Mouse (Mus musculus) liver, adult 2 months (tissue): ENCODE results near the gene Inpp5k. TPM values are rescaled to one million over a fixed set of nuclear protein-coding genes. Genes with fewer than 3 reads are reported as not detected.

Experiments used
- DNase-seq: peaks from one replicate; pipeline ENCODE4 v3.0.0-alpha.2; 2011; ENCODE audit warnings: low read depth, low spot score; ENCODE audit errors: extremely low read depth
- H3K27ac ChIP-seq: fragments of 200-500 bp; replicated peaks from 2 replicates; pipeline ENCODE4 v1.5.1; 2012; ENCODE audit warnings: low read depth, mild to moderate bottlenecking, control low read depth, inconsistent platforms, low read length; ENCODE audit not compliant: insufficient read depth
- H3K27me3 ChIP-seq: fragments of 200-500 bp; 2 replicates; pipeline ENCODE4 v1.6.1; 2012; ENCODE audit warnings: mild to moderate bottlenecking, moderate library complexity, low read length, inconsistent platforms; ENCODE audit not compliant: control insufficient read depth, insufficient read depth
- H3K36me3 ChIP-seq: fragments of 200-500 bp; 2 replicates; pipeline ENCODE4 v1.6.1; 2012; ENCODE audit warnings: low read length, inconsistent platforms; ENCODE audit not compliant: control insufficient read depth, insufficient read depth
- H3K4me1 ChIP-seq: fragments of 200-500 bp; 2 replicates; pipeline ENCODE4 v1.6.1; 2011; ENCODE audit warnings: low read length; ENCODE audit not compliant: control insufficient read depth, insufficient read depth
- H3K4me3 ChIP-seq: fragments of 200-500 bp; 2 replicates; pipeline ENCODE4 v1.5.1; 2011; ENCODE audit warnings: low read depth, mild to moderate bottlenecking, control low read depth, low read length, moderate library complexity; ENCODE audit not compliant: insufficient read depth
- H3K79me2 ChIP-seq: fragments of 200-500 bp; 2 replicates; pipeline ENCODE4 v1.6.1; 2012; ENCODE audit warnings: inconsistent platforms, mild to moderate bottlenecking, low read length, moderate library complexity; ENCODE audit not compliant: control insufficient read depth, insufficient read depth
- H3K9ac ChIP-seq: fragments of 200-500 bp; 2 replicates; pipeline ENCODE4 v1.6.1; 2012; ENCODE audit warnings: low read depth, mild to moderate bottlenecking, control low read depth, inconsistent platforms, low read length
- CTCF ChIP-seq: fragments of 200-500 bp; IDR thresholded peaks from 2 replicates; pipeline ENCODE4 v1.5.1; 2011; ENCODE audit warnings: low read depth, low read length, control low read depth
- POLR2A ChIP-seq: fragments of 200-500 bp; IDR thresholded peaks from 2 replicates; pipeline ENCODE4 v1.6.1; 2011; ENCODE audit warnings: low read length, control low read depth; ENCODE audit not compliant: insufficient read depth; ENCODE audit errors: extremely low read depth
- WGBS: fragments of 180-500 bp; shearing (Covaris S2); methylation state at CpG from one replicate; pipeline ENCODE4 v1.1.7; 2018; 5-methylcytosine and 5-hydroxymethylcytosine counted together
- polyA plus RNA-seq: library from polyadenylated mRNA; depleted of rRNA; stranded (reverse); fragments of >200 nt; gene quantifications from 2 replicates; pipeline ENCODE4 v1.2.3, GENCODE M21; 2012; rRNA removed
- total RNA-seq: library from RNA; depleted of rRNA; stranded (reverse); fragments of >200 nt; gene quantifications from 2 replicates; pipeline ENCODE4 v1.2.3, GENCODE M21; 2014; rRNA removed

Inpp5k gene
- total RNA-seq, result 12.3 and 13.4 TPM in 2 replicates
- polyA plus RNA-seq, result 12.2 and 17.2 TPM in 2 replicates

DNA sequence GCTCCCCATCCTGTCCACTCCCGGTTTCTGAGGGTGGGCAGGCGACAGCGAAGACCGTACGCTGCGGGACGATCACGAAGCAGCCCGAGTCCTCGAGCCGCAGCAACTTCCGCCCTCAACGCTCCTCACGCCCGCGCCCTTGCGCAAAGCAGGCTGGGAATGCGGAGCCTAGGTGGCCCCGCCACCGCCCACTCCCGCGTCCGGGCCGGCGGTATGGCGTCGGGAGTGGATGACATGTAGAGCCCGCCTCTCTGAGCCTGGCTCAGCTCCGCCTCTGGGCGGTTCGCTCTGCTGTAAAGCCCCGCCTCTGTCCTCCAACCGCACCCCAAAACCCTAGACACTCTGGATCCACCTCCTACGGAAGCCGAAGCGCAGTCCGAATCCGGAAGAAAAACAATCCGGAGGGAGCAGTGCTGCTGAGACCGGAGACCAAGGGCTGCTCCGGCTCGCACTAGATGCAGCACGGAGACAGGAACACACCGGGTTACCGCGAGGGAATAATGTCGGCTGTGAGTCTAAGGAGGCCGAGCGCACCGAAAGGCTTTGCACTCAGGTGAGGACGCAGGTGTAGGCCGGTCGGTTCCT lies at the start of gene Inpp5k:
Gene Inpp5k (plus strand): TSS at position 344 of the 585 bp plus-strand sequence.
- H3K27me3 ChIP-seq, result no peaks in the 10 kb centered on the region
- H3K79me2 ChIP-seq, result peaks cover 3% of the 10 kb centered on the region; the same call in 1 of the 2 replicates
- H3K4me1 ChIP-seq, result peaks cover 3% of the 10 kb centered on the region; the same call in 1 of the 2 replicates
- peak within 1 kb of the TSS; percentile 72 for H3K4me3 ChIP-seq
- TF ChIP-seq POLR2A (peak; percentile 73), CTCF (no peak)
- 1% methylated on average over 53 of the region's 53 CpGs for WGBS
- peak; percentile 94 for DNase-seq
- peak within 1 kb of the TSS; percentile 19 for H3K27ac ChIP-seq
- H3K9ac ChIP-seq, result peak within 1 kb of the TSS; percentile 76
- peaks cover 9% of the 10 kb centered on the region; the same call in 1 of the 2 replicates for H3K36me3 ChIP-seq

- 94% methylated on average over 7 of the region's 7 CpGs for WGBS
- no peaks in the 10 kb centered on the region for H3K79me2 ChIP-seq
- H3K27me3 ChIP-seq, result no peaks in the 10 kb centered on the region
- H3K4me1 ChIP-seq, result peaks cover 2% of the 10 kb centered on the region; the same call in 1 of the 2 replicates
- H3K27ac ChIP-seq, result no peak overlapping the region
- H3K36me3 ChIP-seq, result no peaks in the 10 kb centered on the region
- H3K9ac ChIP-seq, result no peak overlapping the region
- TF ChIP-seq POLR2A (no peak), CTCF (no peak)
- H3K4me3 ChIP-seq, result no peak overlapping the region
- DNase-seq, result no peak
These were observed 49.2 kb upstream of the Inpp5k start for GRCm38 (mm10) chr11:75581495-75582149.

DNA sequence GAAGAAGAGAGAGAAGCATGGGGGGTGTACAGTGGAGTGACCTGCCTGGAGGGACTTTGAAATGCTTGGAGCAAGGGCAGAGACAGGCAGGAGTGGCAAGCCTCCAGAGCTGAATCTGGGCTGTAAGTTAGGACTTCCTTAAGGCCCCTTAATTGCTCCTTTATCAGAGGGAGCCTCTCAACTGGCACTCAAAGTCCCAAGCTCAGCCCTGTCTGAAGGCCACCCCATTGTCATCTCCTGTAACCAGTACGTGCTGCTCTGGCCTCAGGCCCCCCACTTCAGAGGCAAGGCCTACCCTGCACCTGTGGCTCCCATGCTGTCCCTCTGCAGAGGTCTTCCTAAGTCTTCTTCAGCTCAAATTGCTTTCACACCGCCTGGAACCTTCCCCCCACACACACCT lies 47.3 kb upstream of the Inpp5k start:
- WGBS, result 91% methylated on average over 2 of the region's 2 CpGs
- no peak overlapping the region for H3K9ac ChIP-seq
- no peaks in the 10 kb centered on the region for H3K27me3 ChIP-seq
- H3K4me1 ChIP-seq, result peaks cover 3% of the 10 kb centered on the region; the same call in 1 of the 2 replicates
- H3K4me3 ChIP-seq, result no peak overlapping the region
- H3K79me2 ChIP-seq, result peaks cover 5% of the 10 kb centered on the region; the same call in 1 of the 2 replicates
- no peaks in the 10 kb centered on the region for H3K36me3 ChIP-seq
- no peak overlapping the region for H3K27ac ChIP-seq
- no peak for DNase-seq
- TF ChIP-seq POLR2A (no peak), CTCF (no peak)

DNA sequence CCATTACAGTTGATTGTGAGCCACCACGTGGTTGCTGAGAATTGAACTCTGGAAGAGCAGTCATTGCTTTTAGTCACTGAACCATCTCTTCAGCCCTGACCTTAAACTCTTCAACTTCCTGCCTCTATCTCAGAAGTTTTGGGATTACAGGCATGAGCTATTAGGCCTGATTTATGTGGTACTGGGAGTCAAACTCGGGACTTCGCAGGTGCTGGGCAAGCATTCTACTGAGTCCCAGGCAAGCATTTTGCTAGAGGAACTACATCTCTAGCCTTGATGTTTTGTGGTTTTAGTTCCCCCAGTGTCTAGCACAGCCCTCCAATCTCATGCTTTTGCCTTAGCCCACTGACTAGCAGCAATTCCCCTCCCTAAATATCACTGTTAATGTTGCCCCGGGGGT lies 45.7 kb upstream of the Inpp5k start:
- no peaks in the 10 kb centered on the region for H3K27me3 ChIP-seq
- 68% methylated on average over 4 of the region's 4 CpGs for WGBS
- no peak overlapping the region for H3K4me3 ChIP-seq
- no peaks in the 10 kb centered on the region for H3K36me3 ChIP-seq
- peaks cover 21% of the 10 kb centered on the region; the same call in 1 of the 2 replicates for H3K79me2 ChIP-seq
- no peak overlapping the region for H3K27ac ChIP-seq
- DNase-seq, result no peak
- peaks cover 16% of the 10 kb centered on the region for H3K4me1 ChIP-seq
- TF ChIP-seq POLR2A, result no peak
- no peak for TF ChIP-seq CTCF
- no peak overlapping the region for H3K9ac ChIP-seq

GRCm38 (mm10) chr11:75585978-75586377 lies 44.8 kb upstream of the Inpp5k start:
- TF ChIP-seq POLR2A (no peak), CTCF (no peak)
- no peak for DNase-seq
- Histone ChIP-seq H3K4me3 (no peak overlapping the region), H3K4me1 (peaks cover 18% of the 10 kb centered on the region), H3K36me3 (no peaks in the 10 kb centered on the region), H3K9ac (no peak overlapping the region), H3K27ac (no peak overlapping the region), H3K27me3 (no peaks in the 10 kb centered on the region), H3K79me2 (peaks cover 23% of the 10 kb centered on the region; the same call in 1 of the 2 replicates)
- WGBS, result 88% methylated on average over 5 of the region's 5 CpGs

- TF ChIP-seq CTCF (no peak), POLR2A (no peak)
- H3K4me1 ChIP-seq, result peaks cover 20% of the 10 kb centered on the region
- no peak overlapping the region for H3K9ac ChIP-seq
- no peak overlapping the region for H3K4me3 ChIP-seq
- H3K27me3 ChIP-seq, result no peaks in the 10 kb centered on the region
- no peaks in the 10 kb centered on the region for H3K36me3 ChIP-seq
- DNase-seq, result no peak
- H3K79me2 ChIP-seq, result peaks cover 23% of the 10 kb centered on the region; the same call in 1 of the 2 replicates
- H3K27ac ChIP-seq, result no peak overlapping the region
- WGBS, result 92% methylated on average over 5 of the region's 5 CpGs
These were observed 43.8 kb upstream of the Inpp5k start for GRCm38 (mm10) chr11:75586963-75587362.
